Mouse (Mus musculus) hindbrain, embryonic 11.5 days (tissue): ENCODE results near the gene Rps19bp1. TPM values are rescaled to one million over a fixed set of nuclear protein-coding genes. Genes with fewer than 3 reads are reported as not detected.

ENCODE experiments used
- ATAC-seq: fragments of 200-750 bp; cut with Nextera tagmentation; 2 replicates; pipeline ENCODE4 v1.8.0; 2017; ENCODE audit warnings: mild to moderate bottlenecking, moderate TSS enrichment, moderate library complexity; ENCODE audit not compliant: low FRiP score
- DNase-seq: peaks from one replicate; pipeline ENCODE4 v3.0.0-alpha.2; 2015; ENCODE audit warnings: low spot score
- H3K27ac ChIP-seq: fragments of 300-500 bp; sonication (generic); 2 replicates; pipeline ENCODE4 v1.5.1; 2014; ENCODE audit warnings: mild to moderate bottlenecking, low read depth, low read length
- H3K27me3 ChIP-seq: fragments of 300-500 bp; sonication (generic); 2 replicates; pipeline ENCODE4 v1.6.1; 2014; ENCODE audit warnings: mild to moderate bottlenecking, low read length, moderate library complexity, mixed read lengths; ENCODE audit not compliant: control insufficient read depth, insufficient read depth
- H3K36me3 ChIP-seq: fragments of 300-500 bp; sonication (generic); 2 replicates; pipeline ENCODE4 v1.6.1; 2014; ENCODE audit warnings: mild to moderate bottlenecking, low read length, moderate library complexity, mixed read lengths; ENCODE audit not compliant: control insufficient read depth, insufficient read depth
- H3K4me1 ChIP-seq: fragments of 300-500 bp; sonication (generic); replicated peaks from 2 replicates; pipeline ENCODE4 v1.6.1; 2014; ENCODE audit warnings: low read length, mixed read lengths; ENCODE audit not compliant: control insufficient read depth, insufficient read depth
- H3K4me2 ChIP-seq: fragments of 300-500 bp; sonication (generic); replicated peaks from 2 replicates; pipeline ENCODE4 v1.6.1; 2014; ENCODE audit warnings: mild to moderate bottlenecking, low read depth, low read length
- H3K4me3 ChIP-seq: fragments of 300-500 bp; sonication (generic); 2 replicates; pipeline ENCODE4 v1.5.1; 2014; ENCODE audit warnings: low read depth, low read length
- H3K9ac ChIP-seq: fragments of 300-500 bp; sonication (generic); 2 replicates; pipeline ENCODE4 v1.6.1; 2014; ENCODE audit warnings: low read depth, low read length
- H3K9me3 ChIP-seq: fragments of 300-500 bp; sonication (generic); 2 replicates; pipeline ENCODE4 v1.6.1; 2016; ENCODE audit warnings: low read length; ENCODE audit not compliant: control insufficient read depth
- WGBS: fragments of 180-500 bp; shearing (Covaris S2); extraction: QIAGEN DNeasy Blood & Tissue Kit; methylation state at CpG from one replicate; pipeline ENCODE4 v1.1.7; 2014; 5-methylcytosine and 5-hydroxymethylcytosine counted together
- polyA plus RNA-seq: library from polyadenylated mRNA; unstranded; fragments of >200 nt; fragmentation: Nextera tagmentation; extraction: Ambion mirVana; gene quantifications from 2 replicates; pipeline ENCODE4 v1.2.1, GENCODE M21; 2014

The Rps19bp1 gene
- polyA plus RNA-seq, 1 experiment from 2014 or later = 68.0 TPM

GRCm38 (mm10) chr15:80259406-80260045 is 4.6 kb downstream of the Rps19bp1 start:
- Histone ChIP-seq H3K9ac (no peak overlapping the region), H3K4me3 (no peak overlapping the region), H3K27me3 (no peaks in the 10 kb centered on the region), H3K4me1 (peaks cover 11% of the 10 kb centered on the region; the same call in 1 of the 2 replicates), H3K36me3 (peaks cover 15% of the 10 kb centered on the region), H3K9me3 (no peaks in the 10 kb centered on the region), H3K27ac (no peak overlapping the region), H3K4me2 (no peak overlapping the region)
- WGBS = 68% methylated on average over 8 of the region's 8 CpGs
- DNase-seq (no peak), ATAC-seq (no peak)

- Histone ChIP-seq H3K27ac (0 out of 2 replicates have a peak overlapping the region, but pooled peaks have one; percentile 53), H3K4me2 (0 out of 2 replicates have a peak overlapping the region, but pooled peaks have one; percentile 4), H3K4me3 (no peak overlapping the region), H3K9ac (no peak overlapping the region), H3K36me3 (peaks cover 15% of the 10 kb centered on the region), H3K4me1 (peaks cover 15% of the 10 kb centered on the region; the same call in 1 of the 2 replicates), H3K9me3 (no peaks in the 10 kb centered on the region), H3K27me3 (no peaks in the 10 kb centered on the region)
- no peak for ATAC-seq
- 68% methylated on average over 11 of the region's 11 CpGs for WGBS
- DNase-seq = no peak
These were observed 5.6 kb downstream of the Rps19bp1 start for GRCm38 (mm10) chr15:80258240-80259170.

GRCm38 (mm10) chr15:80257602-80258239 is 6.4 kb downstream of the Rps19bp1 start:
- 0 out of 2 replicates have a peak overlapping the region, but pooled peaks have one; percentile 7 for H3K9ac ChIP-seq
- peaks cover 15% of the 10 kb centered on the region for H3K36me3 ChIP-seq
- no peak overlapping the region for H3K27ac ChIP-seq
- no peaks in the 10 kb centered on the region for H3K27me3 ChIP-seq
- H3K4me1 ChIP-seq = peaks cover 12% of the 10 kb centered on the region; the same call in 1 of the 2 replicates
- peak overlapping the region; percentile 12 for H3K4me3 ChIP-seq
- 0 out of 2 replicates have a peak overlapping the region, but pooled peaks have one; percentile 4 for H3K4me2 ChIP-seq
- WGBS = 37% methylated on average over 4 of the region's 4 CpGs
- H3K9me3 ChIP-seq = no peaks in the 10 kb centered on the region
- no peak for DNase-seq
- no peak for ATAC-seq

DNA sequence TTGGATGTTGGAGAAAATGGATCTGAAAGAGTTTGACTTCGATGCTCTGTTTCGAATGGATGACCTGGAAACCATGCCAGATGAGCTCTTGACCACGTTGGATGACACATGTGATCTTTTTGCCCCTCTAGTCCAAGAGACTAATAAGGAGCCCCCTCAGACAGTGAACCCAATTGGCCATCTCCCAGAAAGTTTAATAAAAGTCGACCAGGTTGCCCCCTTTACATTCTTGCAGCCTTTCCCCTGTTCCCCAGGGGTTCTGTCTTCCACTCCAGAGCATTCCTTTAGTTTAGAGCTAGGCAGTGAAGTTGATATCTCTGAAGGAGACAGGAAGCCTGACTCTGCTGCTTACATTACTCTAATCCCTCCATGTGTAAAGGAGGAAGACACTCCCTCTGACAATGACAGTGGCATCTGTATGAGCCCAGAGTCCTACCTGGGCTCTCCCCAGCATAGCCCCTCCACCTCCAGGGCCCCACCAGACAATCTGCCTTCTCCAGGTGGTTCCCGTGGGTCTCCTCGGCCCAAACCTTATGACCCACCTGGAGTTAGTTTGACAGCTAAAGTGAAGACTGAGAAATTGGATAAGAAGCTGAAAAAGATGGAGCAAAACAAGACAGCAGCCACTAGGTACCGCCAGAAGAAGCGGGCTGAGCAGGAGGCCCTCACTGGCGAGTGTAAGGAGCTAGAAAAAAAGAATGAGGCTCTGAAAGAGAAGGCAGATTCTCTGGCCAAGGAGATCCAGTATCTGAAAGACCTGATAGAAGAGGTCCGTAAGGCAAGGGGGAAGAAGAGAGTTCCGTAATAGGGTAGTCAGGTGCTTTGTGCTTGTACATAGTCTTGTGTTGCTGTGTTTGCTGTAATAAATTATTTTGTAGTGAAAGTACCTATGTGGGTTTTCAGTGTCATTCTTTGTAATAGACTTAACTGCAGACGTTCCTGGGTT is 7.2 kb downstream of the Rps19bp1 start:
- ATAC-seq (no peak), DNase-seq (no peak)
- Histone ChIP-seq H3K4me3 (peak overlapping the region; percentile 100), H3K27ac (peak overlapping the region; percentile 96), H3K4me2 (peak overlapping the region; percentile 86), H3K36me3 (peaks cover 15% of the 10 kb centered on the region), H3K9ac (peak overlapping the region; percentile 100), H3K4me1 (peaks cover 12% of the 10 kb centered on the region; the same call in 1 of the 2 replicates), H3K27me3 (no peaks in the 10 kb centered on the region), H3K9me3 (no peaks in the 10 kb centered on the region)
- WGBS = 67% methylated on average over 12 of the region's 12 CpGs

DNA sequence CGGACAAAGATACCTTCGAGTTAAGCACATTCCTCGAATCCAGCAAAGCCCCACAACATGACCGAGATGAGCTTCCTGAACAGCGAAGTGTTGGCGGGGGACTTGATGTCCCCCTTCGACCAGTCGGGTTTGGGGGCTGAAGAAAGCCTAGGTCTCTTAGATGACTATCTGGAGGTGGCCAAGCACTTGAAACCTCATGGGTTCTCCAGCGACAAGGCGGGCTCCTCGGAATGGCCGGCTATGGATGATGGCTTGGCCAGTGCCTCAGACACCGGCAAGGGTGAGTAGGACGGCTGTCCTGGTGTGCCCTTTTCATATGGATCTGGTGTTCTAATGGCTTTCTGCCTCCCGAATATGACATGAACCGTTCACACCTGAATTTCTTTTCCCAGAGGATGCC is 7.9 kb downstream of the Rps19bp1 start:
- WGBS = 13% methylated on average over 16 of the region's 16 CpGs
- no peak for DNase-seq
- peaks cover 15% of the 10 kb centered on the region for H3K36me3 ChIP-seq
- H3K4me2 ChIP-seq = peak overlapping the region; percentile 86
- no peaks in the 10 kb centered on the region for H3K9me3 ChIP-seq
- peak overlapping the region; percentile 100 for H3K9ac ChIP-seq
- H3K4me1 ChIP-seq = peaks cover 12% of the 10 kb centered on the region; the same call in 1 of the 2 replicates
- H3K27me3 ChIP-seq = no peaks in the 10 kb centered on the region
- peak overlapping the region; percentile 100 for H3K4me3 ChIP-seq
- peak overlapping the region; percentile 96 for H3K27ac ChIP-seq
- no peak for ATAC-seq

DNA sequence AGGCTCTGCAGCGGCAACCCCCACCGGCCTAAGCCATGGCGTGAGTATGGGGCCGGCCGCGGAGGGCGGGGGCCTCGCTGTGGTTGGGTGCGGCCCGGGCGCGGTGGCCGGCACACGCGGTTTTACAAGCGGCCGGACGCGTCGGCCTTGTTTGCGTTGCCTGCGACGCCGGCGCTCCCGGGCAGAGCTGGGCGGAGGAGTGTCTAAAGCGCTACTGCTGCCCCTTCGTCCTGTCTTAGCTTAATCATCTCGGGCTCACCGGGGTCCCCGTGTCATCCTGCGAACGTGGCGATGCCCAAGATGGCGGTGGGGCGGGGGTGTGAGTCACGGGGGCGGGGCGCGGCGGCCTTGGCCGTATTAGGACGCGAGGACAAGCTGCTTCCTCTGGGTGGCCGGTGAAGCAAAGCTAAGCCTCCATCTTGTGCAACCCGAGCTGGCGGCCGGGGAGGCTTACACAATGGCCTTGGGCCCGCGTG is 8.4 kb downstream of the Rps19bp1 start:
- DNase-seq = peak; percentile 83
- H3K4me2 ChIP-seq = peak overlapping the region; percentile 86
- 0% methylated on average over 35 of the region's 51 CpGs for WGBS

DNA sequence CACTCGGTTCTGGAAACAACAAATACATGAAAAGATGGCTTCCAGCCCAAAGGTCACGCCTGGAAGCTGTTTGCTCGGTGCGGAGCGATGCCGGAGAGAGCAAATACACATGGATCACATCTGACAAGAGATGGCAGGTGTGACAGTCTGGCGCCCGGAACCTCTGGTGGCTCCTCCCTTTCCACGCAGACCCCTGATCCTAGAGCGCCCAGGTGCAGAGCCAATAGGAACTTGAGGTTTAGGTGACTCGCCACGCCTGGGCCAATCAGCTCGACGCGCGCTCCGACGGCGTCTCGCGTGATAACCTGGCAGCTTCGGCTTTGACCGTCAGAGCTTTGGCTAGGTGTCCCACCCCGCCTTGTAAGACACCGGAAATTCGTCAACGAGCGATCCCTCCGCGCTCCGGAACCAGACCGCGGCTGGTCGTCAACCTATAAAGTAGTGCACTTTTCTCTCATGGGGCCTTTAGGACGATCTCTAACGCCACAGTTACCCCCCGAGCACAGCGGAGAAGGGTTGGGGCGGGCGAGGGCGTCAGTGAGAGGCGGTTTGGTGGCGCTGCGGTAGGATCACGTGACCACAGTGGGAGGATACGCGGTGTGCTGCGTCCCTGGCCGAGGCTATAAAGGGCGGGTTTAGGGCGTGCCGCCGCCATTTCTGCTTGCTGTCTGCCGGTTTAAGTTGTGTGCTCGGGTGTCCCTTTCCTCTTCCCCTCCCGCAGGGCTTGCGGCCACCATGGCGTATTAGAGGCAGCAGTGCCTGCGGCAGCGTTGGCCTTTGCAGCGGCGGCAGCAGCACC is 9.1 kb downstream of the Rps19bp1 start, which contains the start of gene Atf4:
Gene Atf4, plus strand, starts transcription at position 338 of the 799 bp plus-strand sequence.
- peak within 1 kb of the TSS; percentile 100 for H3K4me3 ChIP-seq
- H3K27ac ChIP-seq = peak within 1 kb of the TSS; percentile 96
- peak within 1 kb of the TSS; percentile 100 for H3K9ac ChIP-seq
- H3K9me3 ChIP-seq = no peaks in the 10 kb centered on the region
- peak; percentile 95 for DNase-seq
- ATAC-seq = peak; percentile 95
- peaks cover 12% of the 10 kb centered on the region; the same call in 1 of the 2 replicates for H3K4me1 ChIP-seq
- WGBS = under 1% methylated on average over 52 of the region's 62 CpGs
- no peaks in the 10 kb centered on the region for H3K27me3 ChIP-seq
- H3K4me2 ChIP-seq = peak within 1 kb of the TSS; percentile 86
- peaks cover 22% of the 10 kb centered on the region for H3K36me3 ChIP-seq

More for the DNA sequence above, 8.4 kb downstream of the Rps19bp1 start:
- peaks cover 12% of the 10 kb centered on the region; the same call in 1 of the 2 replicates for H3K4me1 ChIP-seq
- no peaks in the 10 kb centered on the region for H3K27me3 ChIP-seq
- peak; percentile 44 for ATAC-seq
- H3K9ac ChIP-seq = peak overlapping the region; percentile 100
- H3K27ac ChIP-seq = peak overlapping the region; percentile 96
- H3K4me3 ChIP-seq = peak overlapping the region; percentile 100
- H3K9me3 ChIP-seq = no peaks in the 10 kb centered on the region
- peaks cover 20% of the 10 kb centered on the region for H3K36me3 ChIP-seq
